Mouse (Mus musculus) spleen, adult 2 months (tissue): Measurements from ENCODE around the gene BC049715. TPM values are rescaled to one million over a fixed set of nuclear protein-coding genes. Genes with fewer than 3 reads are reported as not detected.
"Not testable (repeated sequence)": the region's sequence is repeated elsewhere in the genome, so short reads cannot be mapped to it uniquely, and the experiment has no call there.

ENCODE experiments used
- DNase-seq, 2 experiments: peaks; one replicate each; pipeline versions ENCODE4 v3.0.0 to v3.0.0-alpha.2; 2012 to 2021; ENCODE audit warnings: low spot score in 2 of 2, low read depth in 1 of 2
- H3K27ac ChIP-seq: fragments of 200-500 bp; 2 replicates; pipeline ENCODE4 v1.5.1; 2012; ENCODE audit warnings: low read length, inconsistent platforms; ENCODE audit not compliant: insufficient read depth
- H3K27me3 ChIP-seq: fragments of 200-500 bp; 2 replicates; pipeline ENCODE4 v1.6.1; 2012; ENCODE audit warnings: mild to moderate bottlenecking, moderate library complexity, low read length, inconsistent platforms; ENCODE audit not compliant: control insufficient read depth, insufficient read depth
- H3K36me3 ChIP-seq: fragments of 200-500 bp; 2 replicates; pipeline ENCODE4 v1.6.1; 2012; ENCODE audit warnings: mild to moderate bottlenecking, low read length, inconsistent platforms; ENCODE audit not compliant: control insufficient read depth, insufficient read depth
- H3K4me1 ChIP-seq: fragments of 200-500 bp; 2 replicates; pipeline ENCODE4 v1.6.1; 2011; ENCODE audit warnings: inconsistent platforms; ENCODE audit not compliant: control insufficient read depth, insufficient read depth, insufficient read length
- H3K4me3 ChIP-seq: fragments of 200-500 bp; 2 replicates; pipeline ENCODE4 v1.5.1; 2011; ENCODE audit warnings: mild to moderate bottlenecking, inconsistent platforms; ENCODE audit not compliant: insufficient read depth, insufficient read length; ENCODE audit errors: extremely low read depth
- CTCF ChIP-seq: fragments of 200-500 bp; IDR thresholded peaks from 2 replicates; pipeline ENCODE4 v1.5.1; 2011; ENCODE audit warnings: mild to moderate bottlenecking, inconsistent platforms; ENCODE audit not compliant: insufficient read depth, insufficient read length, insufficient replicate concordance; ENCODE audit errors: extremely low read depth
- POLR2A ChIP-seq: fragments of 200-500 bp; IDR thresholded peaks from 2 replicates; pipeline ENCODE4 v1.6.1; 2011; ENCODE audit warnings: low read depth, low read length, inconsistent platforms
- WGBS: fragments of 180-500 bp; shearing (Covaris S2); methylation state at CpG from one replicate; pipeline ENCODE4 v1.1.7; 2018; 5-methylcytosine and 5-hydroxymethylcytosine counted together
- polyA plus RNA-seq: library from polyadenylated mRNA; depleted of rRNA; stranded (reverse); fragments of >200 nt; gene quantifications from 2 replicates; pipeline ENCODE4 v1.2.3, GENCODE M21; 2012

Gene BC049715
- polyA plus RNA-seq, 1 experiment: 0.72 TPM

DNA sequence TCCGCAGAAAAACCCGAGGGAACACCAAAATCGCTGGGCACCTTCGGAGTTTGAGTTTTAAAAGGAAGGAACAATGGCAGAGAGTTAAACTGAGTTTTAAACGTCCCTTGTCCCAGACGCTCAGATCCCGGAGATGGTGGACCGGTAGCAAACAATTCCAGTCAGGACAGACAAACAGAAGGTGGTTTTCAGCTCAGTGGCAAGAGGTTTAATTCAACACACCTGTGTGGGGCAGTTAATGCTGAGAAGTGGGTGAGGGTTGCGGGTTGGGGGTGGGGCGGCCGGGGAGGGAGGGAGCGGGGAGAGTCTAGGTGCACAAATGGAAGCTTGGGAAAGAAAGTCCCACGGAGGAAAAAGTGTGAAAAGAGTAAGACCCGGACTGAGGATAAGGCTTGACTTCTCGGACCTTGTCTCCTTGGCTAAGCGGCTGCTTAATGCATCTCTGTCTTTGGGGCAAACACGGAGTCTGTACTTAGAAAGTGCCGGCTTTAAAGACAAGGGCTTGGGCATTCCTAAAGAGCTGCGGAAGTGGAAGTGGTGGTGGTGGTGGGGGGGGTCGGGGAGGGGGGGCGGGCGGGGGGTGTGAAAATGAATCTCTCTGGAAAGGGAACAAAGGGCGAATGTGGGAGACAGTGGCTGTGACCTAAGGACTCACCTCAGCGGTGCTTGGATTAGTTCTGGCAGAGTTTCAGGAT, 33.4 kb upstream of the BC049715 start:
- no peak for DNase-seq
- Histone ChIP-seq H3K4me1 (peaks cover 6% of the 10 kb centered on the region), H3K36me3 (no peaks in the 10 kb centered on the region), H3K4me3 (peak overlapping the region; percentile 31), H3K27me3 (peaks cover 5% of the 10 kb centered on the region), H3K27ac (no peak overlapping the region)
- no peak for TF ChIP-seq POLR2A
- TF ChIP-seq CTCF: no peak
- WGBS: 1% methylated on average over 24 of the region's 24 CpGs

DNA sequence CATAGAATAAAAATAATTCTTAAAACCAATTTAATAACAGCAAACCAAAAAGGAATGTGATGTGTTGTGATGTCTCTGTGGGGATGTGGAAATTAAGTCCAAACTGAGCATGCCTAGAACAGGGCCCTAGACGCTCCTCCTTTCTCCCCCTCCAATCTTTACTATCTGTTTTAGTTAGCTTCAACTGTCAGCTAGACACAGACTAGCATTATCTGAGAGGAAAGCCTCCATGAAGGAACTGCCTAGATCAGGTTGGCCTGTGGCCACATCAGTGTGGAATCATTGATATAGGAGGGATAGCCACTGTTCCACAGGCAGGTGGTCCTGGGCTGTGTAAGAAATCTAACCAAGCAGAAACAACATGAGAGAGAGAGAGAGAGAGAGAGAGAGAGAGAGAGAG, 32.3 kb upstream of the BC049715 start:
- Histone ChIP-seq H3K27ac (no peak overlapping the region), H3K4me3 (no peak overlapping the region), H3K4me1 (peaks cover 6% of the 10 kb centered on the region), H3K27me3 (peaks cover 5% of the 10 kb centered on the region), H3K36me3 (no peaks in the 10 kb centered on the region)
- TF ChIP-seq CTCF (no peak), POLR2A (no peak)
- 87% methylated on average over 1 of the region's 1 CpGs for WGBS
- DNase-seq: no peak

DNA sequence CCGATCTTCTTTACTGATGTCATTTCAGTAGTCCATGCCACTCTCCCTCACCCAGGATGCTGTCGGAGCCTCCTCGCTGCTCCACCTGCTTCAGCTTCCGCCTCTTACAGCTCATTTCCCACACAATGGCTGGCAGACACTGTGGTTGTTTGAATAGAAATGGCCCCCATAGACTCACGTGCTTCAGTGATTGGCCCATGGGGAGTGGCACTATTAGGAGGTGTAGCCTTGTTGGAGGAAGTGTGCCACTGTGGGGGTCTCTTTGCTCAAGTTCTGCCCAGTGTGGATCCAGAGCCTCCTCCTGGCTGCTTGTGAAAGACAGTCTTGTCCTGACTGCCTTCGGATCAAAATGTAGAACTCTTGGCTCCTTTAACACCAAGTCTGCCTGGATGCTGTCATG, 31.6 kb upstream of the BC049715 start:
- no peaks in the 10 kb centered on the region for H3K36me3 ChIP-seq
- no peak overlapping the region for H3K27ac ChIP-seq
- TF ChIP-seq POLR2A (no peak), CTCF (no peak)
- H3K4me3 ChIP-seq: no peak overlapping the region
- 90% methylated on average over 6 of the region's 6 CpGs for WGBS
- H3K27me3 ChIP-seq: peaks cover 5% of the 10 kb centered on the region
- no peak for DNase-seq
- H3K4me1 ChIP-seq: peaks cover 6% of the 10 kb centered on the region

DNA sequence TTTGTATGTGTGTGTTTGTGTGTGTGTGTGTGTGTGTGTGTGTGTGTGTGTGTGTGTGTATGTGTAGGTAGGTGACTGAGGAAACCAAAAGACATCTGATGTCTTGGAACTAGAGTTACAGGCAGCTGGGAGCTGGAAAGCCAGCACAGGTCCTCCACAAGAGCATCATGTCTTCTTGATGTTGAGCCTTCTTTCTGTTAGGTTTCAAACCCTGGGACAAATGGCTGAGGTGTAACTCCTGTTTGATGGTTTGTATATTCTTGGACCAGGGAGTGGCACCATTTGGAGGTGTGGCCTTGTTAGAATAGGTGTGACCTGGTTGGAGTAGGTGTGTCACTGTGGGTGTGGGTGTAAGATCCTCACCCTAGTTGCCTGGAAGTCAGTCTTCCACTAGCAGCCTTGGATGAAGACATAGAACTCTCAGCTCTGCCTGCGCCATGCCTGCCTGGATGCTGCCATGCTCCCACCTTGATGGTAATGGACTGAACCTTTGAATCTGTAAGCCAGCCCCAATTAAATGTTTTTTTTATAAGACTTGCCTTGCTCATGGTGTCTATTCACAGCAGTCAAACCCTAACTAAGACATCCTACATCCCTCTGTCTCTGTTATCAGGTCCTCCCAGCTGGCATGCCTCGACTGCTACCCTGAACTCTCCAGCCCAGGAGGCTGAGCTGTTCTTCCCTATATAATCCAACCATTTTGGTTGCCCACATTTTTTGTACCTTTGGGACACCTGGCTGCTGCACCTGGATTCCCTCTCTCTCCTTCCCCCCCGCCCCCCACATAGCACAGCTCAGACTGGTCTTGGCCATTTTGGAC, 29.3 kb upstream of the BC049715 start:
- not testable (repeated sequence) for H3K27me3 ChIP-seq, H3K27ac ChIP-seq, H3K4me3 ChIP-seq, H3K4me1 ChIP-seq, DNase-seq, H3K36me3 ChIP-seq
- 88% methylated on average over 3 of the region's 3 CpGs for WGBS

DNA sequence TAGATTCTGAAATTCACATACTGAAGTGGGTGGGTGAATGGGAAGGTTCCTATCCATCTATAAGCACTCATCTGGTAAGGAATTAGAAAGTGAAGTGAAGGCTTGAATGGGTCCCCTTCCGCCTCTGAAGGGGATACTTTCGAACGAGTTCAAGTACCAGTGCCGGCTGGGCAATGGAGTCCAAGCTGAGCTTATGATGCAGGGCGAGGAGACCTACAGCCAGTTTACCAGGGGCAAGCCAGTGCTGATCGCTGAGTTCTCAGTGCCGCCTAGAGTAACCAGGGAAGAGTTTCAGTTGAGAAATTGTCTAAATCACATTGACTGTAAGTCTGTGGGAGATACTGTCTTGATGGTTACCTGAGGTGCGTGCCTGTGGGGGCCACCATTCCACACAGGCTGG, 26.7 kb upstream of the BC049715 start:
- DNase-seq: no peak
- Histone ChIP-seq H3K36me3 (no peaks in the 10 kb centered on the region), H3K27me3 (no peaks in the 10 kb centered on the region; the same call in 1 of the 2 replicates), H3K4me1 (no peaks in the 10 kb centered on the region; the same call in 1 of the 2 replicates), H3K27ac (no peak overlapping the region), H3K4me3 (no peak overlapping the region)
- TF ChIP-seq POLR2A: no peak
- WGBS: 96% methylated on average over 8 of the region's 8 CpGs

DNA sequence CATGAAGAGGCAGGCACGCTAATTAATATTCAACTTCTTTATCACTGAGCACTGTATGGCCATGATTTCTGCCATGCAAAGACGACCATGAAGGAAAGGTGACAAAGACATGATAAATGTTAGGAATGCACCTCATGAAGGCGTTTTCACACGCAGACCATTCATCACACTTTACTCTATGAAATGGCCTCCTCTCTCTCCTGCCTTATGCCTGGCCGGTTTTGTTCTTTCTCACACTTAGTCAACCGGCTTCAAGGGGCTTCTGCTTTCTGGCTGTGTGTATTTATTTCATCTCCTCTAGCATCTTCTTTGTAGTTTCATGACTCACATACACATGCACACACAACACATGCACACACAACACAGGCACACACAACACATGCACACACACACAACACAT, 26.2 kb upstream of the BC049715 start:
- Histone ChIP-seq H3K27me3 (no peaks in the 10 kb centered on the region; the same call in 1 of the 2 replicates), H3K27ac (no peak overlapping the region), H3K36me3 (no peaks in the 10 kb centered on the region), H3K4me1 (no peaks in the 10 kb centered on the region; the same call in 1 of the 2 replicates), H3K4me3 (no peak overlapping the region)
- 91% methylated on average over 6 of the region's 6 CpGs for WGBS
- DNase-seq: no peak
- TF ChIP-seq CTCF: no peak
- no peak for TF ChIP-seq POLR2A
